Mouse (Mus musculus): ENCODE measurements around the gene Aars.

DNA sequence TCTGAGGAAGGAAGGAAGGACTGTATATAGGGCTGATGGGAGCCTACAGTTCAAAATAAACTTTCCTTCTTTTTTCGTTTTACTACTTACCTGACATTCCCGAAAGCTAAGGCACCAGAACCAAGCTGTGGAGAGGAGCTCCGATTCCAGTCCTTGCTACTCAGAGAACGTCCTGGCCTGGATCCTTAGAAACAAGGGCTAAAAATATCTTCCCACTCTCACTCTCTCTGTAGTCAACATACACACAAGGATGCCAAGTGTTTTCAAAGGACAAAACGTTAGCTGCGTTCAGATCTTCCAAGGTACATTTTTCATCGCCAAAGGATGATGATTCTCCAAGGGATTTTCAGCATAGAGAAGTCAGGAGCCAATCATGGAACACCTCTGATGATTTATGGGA lies 58.8 kb downstream of the Aars start:
- TF ChIP-seq CTCF (IDR thresholded peaks at IDR 0.05; ENCODE audit: low read depth) (no peak), EP300 (IDR thresholded peaks at IDR 0.05; ENCODE audit: low read depth) (no peak)

Data from heart, postnatal 0 days (tissue).